ENCODE assay signal across 11 mouse cellular contexts in genomic region chr5:139378271-139378556, GRCm38 (mm10). TPM values are rescaled to one million over a fixed set of nuclear protein-coding genes. Genes with fewer than 3 reads are reported as not detected.
A peak's percentile ranks its signal among the peaks of the same experiment; 100 is the strongest.
DNase-seq lines count a peak whose midpoint lies in the region; ATAC-seq and TF ChIP-seq lines count a peak whose summit lies in the region.
"Had no signal": no experiment of that assay in that cellular context is flagged by ENCODE, and none has a peak within 500 bp of the region (broad histone marks: within the 10 kb centered on the region; RNA-seq: fewer than 3 reads in every experiment).

No protein-coding gene starts in this region.

- H3K9ac ChIP-seq in intestine, embryonic 16.5 days (ENCODE audit: low read depth, low read length): no peak overlapping the region
- H3K9ac ChIP-seq in intestine, embryonic 15.5 days: no peak overlapping the region
- peak overlapping the region; percentile 44 for H3K9ac ChIP-seq in liver, embryonic 11.5 days (ENCODE audit: low read depth, low read length)
- H3K9ac ChIP-seq: midbrain, embryonic 13.5 days; neural tube, embryonic 15.5 days had no signal

- TF ChIP-seq POLR2A in spleen, adult 2 months (IDR thresholded peaks at IDR 0.05; ENCODE audit: low read depth, low read length): no peak

- no peaks in the 10 kb centered on the region for H3K36me3 ChIP-seq in intestine, embryonic 16.5 days (ENCODE audit: control insufficient read depth, insufficient read depth, low read length)
- H3K36me3 ChIP-seq in intestine, embryonic 15.5 days: no peaks in the 10 kb centered on the region
- no peaks in the 10 kb centered on the region for H3K36me3 ChIP-seq in spleen, adult 2 months (ENCODE audit: control insufficient read depth, insufficient read depth, low read length)
- no peaks in the 10 kb centered on the region for H3K36me3 ChIP-seq in liver, embryonic 11.5 days (ENCODE audit: control insufficient read depth, insufficient read depth, low read length)
- H3K36me3 ChIP-seq: midbrain, embryonic 13.5 days; neural tube, embryonic 15.5 days had no signal

- ATAC-seq in intestine, embryonic 16.5 days: no peak
- ATAC-seq in intestine, embryonic 15.5 days: no peak
- ATAC-seq in liver, embryonic 11.5 days (replicated peaks; ENCODE audit: low FRiP score): no peak
- ATAC-seq: midbrain, embryonic 13.5 days had no signal

- H3K4me3 ChIP-seq in intestine, embryonic 16.5 days (ENCODE audit: low read length): no peak overlapping the region
- H3K4me3 ChIP-seq in intestine, embryonic 15.5 days (replicated peaks): no peak overlapping the region
- H3K4me3 ChIP-seq in spleen, adult 2 months (ENCODE audit: extremely low read depth, insufficient read depth, insufficient read length): no peak overlapping the region
- H3K4me3 ChIP-seq in liver, embryonic 11.5 days (ENCODE audit: low read depth, low read length): peak overlapping the region; percentile 75
- H3K4me3 ChIP-seq: midbrain, embryonic 13.5 days; neural tube, embryonic 15.5 days had no signal

- H3K4me2 ChIP-seq in intestine, embryonic 16.5 days (ENCODE audit: low read depth, low read length): no peak overlapping the region
- no peak overlapping the region for H3K4me2 ChIP-seq in intestine, embryonic 15.5 days (replicated peaks)
- H3K4me2 ChIP-seq in liver, embryonic 11.5 days: peak overlapping the region; percentile 76
- H3K4me2 ChIP-seq: midbrain, embryonic 13.5 days; neural tube, embryonic 15.5 days had no signal

- no peaks in the 10 kb centered on the region for H3K27me3 ChIP-seq in intestine, embryonic 16.5 days (replicated peaks; ENCODE audit: control insufficient read depth, insufficient read depth, low read length)
- H3K27me3 ChIP-seq in intestine, embryonic 15.5 days (replicated peaks): no peaks in the 10 kb centered on the region
- no peaks in the 10 kb centered on the region for H3K27me3 ChIP-seq in spleen, adult 2 months (ENCODE audit: control insufficient read depth, insufficient read depth, low read length)
- H3K27me3 ChIP-seq in liver, embryonic 11.5 days (replicated peaks; ENCODE audit: control insufficient read depth, insufficient read depth, low read length): no peaks in the 10 kb centered on the region
- H3K27me3 ChIP-seq: midbrain, embryonic 13.5 days; neural tube, embryonic 15.5 days had no signal

- H3K27ac ChIP-seq in intestine, embryonic 16.5 days (ENCODE audit: low read length): peak overlapping the region; percentile 52; the same call in 1 of the 2 replicates
- no peak overlapping the region for H3K27ac ChIP-seq in intestine, embryonic 15.5 days
- peak overlapping the region; percentile 84 for H3K27ac ChIP-seq in spleen, adult 2 months (ENCODE audit: insufficient read depth, low read length)
- H3K27ac ChIP-seq in liver, embryonic 11.5 days (ENCODE audit: low read depth, low read length): peak overlapping the region; percentile 99

- H3K4me1 ChIP-seq in intestine, embryonic 16.5 days (ENCODE audit: control insufficient read depth, insufficient read depth, low read length): peaks cover 54% of the 10 kb centered on the region
- H3K4me1 ChIP-seq in intestine, embryonic 15.5 days (replicated peaks): peaks cover 44% of the 10 kb centered on the region
- H3K4me1 ChIP-seq in spleen, adult 2 months (ENCODE audit: control insufficient read depth, insufficient read depth, insufficient read length): peaks cover 24% of the 10 kb centered on the region; the same call in 1 of the 2 replicates
- peaks cover 85% of the 10 kb centered on the region for H3K4me1 ChIP-seq in liver, embryonic 11.5 days (replicated peaks; ENCODE audit: control insufficient read depth, insufficient read depth, low read length)

- H3K9me3 ChIP-seq in intestine, embryonic 16.5 days (ENCODE audit: control insufficient read depth, low read length): no peaks in the 10 kb centered on the region
- H3K9me3 ChIP-seq in intestine, embryonic 15.5 days: no peaks in the 10 kb centered on the region
- H3K9me3 ChIP-seq in liver, embryonic 11.5 days (ENCODE audit: control insufficient read depth, low read length): no peaks in the 10 kb centered on the region
- H3K9me3 ChIP-seq: midbrain, embryonic 13.5 days; neural tube, embryonic 15.5 days had no signal

- no peak for DNase-seq in spleen, adult 2 months (ENCODE audit: low read depth in 1 of 2, low spot score in 2 of 2)
- no peak for DNase-seq in spleen, adult 12 weeks (ENCODE audit: low spot score)
- DNase-seq in liver, embryonic 11.5 days (ENCODE audit: low spot score): no peak
- no peak for DNase-seq in adrenal gland, postnatal 4 days (ENCODE audit: low spot score in 2 of 2)
- DNase-seq in cerebellum, adult 9-11 months: no peak
- DNase-seq: cerebellum, adult 11 months had no signal

- no peak for TF ChIP-seq CTCF in spleen, adult 2 months (IDR thresholded peaks at IDR 0.05; ENCODE audit: extremely low read depth, insufficient read depth, insufficient read length, insufficient replicate concordance)

- 87% methylated on average over 7 of the region's 7 CpGs for WGBS in intestine, embryonic 16.5 days
- WGBS in intestine, embryonic 15.5 days: 84% methylated on average over 7 of the region's 7 CpGs
- 31% methylated on average over 7 of the region's 7 CpGs for WGBS in spleen, adult 2 months
- 68% methylated on average over 7 of the region's 7 CpGs for WGBS in liver, embryonic 11.5 days

RNA-seq across cellular contexts. Expression of gene Gpr146, which starts 0.7 kb away (rescaled TPM):
- polyA plus RNA-seq in intestine, embryonic 16.5 days (2015; fragmentation: Nextera tagmentation; extraction: Ambion mirVana): 2.3 and 2.5 TPM in 2 replicates
- polyA plus RNA-seq in intestine, embryonic 15.5 days (2015; fragmentation: Nextera tagmentation; extraction: Ambion mirVana): 2.2 and 2.7 TPM in 2 replicates
- polyA plus RNA-seq in spleen, adult 2 months (2012; rRNA removed): 32.2 and 36.3 TPM in 2 replicates
- polyA plus RNA-seq in liver, embryonic 11.5 days (2014; fragmentation: Nextera tagmentation; extraction: Ambion mirVana): 13.4 and 15.1 TPM in 2 replicates
- total RNA-seq in adrenal gland, postnatal 4 days (2021): 10 to 100 TPM; 10.4 to 10.7 TPM

RNA-seq across cellular contexts. Expression of gene Cyp2w1, which starts 25.8 kb away (rescaled TPM):
- polyA plus RNA-seq in intestine, embryonic 16.5 days (2015; fragmentation: Nextera tagmentation; extraction: Ambion mirVana): 33.9 and 44.0 TPM in 2 replicates
- polyA plus RNA-seq in intestine, embryonic 15.5 days (2015; fragmentation: Nextera tagmentation; extraction: Ambion mirVana): 23.5 and 25.8 TPM in 2 replicates
- polyA plus RNA-seq in spleen, adult 2 months (2012; rRNA removed): not detected in 2 replicates
- not detected in 2 replicates for polyA plus RNA-seq in liver, embryonic 11.5 days (2014; fragmentation: Nextera tagmentation; extraction: Ambion mirVana)
- total RNA-seq in adrenal gland, postnatal 4 days (2021): not detected
- total RNA-seq: left cerebral cortex, adult 8-10 months had no signal
- polyA plus RNA-seq: midbrain, embryonic 13.5 days; neural tube, embryonic 15.5 days had no signal

RNA-seq across cellular contexts. Expression of gene C130050O18Rik, which starts 26.9 kb away (rescaled TPM):
- polyA plus RNA-seq in intestine, embryonic 16.5 days (2015; fragmentation: Nextera tagmentation; extraction: Ambion mirVana): 0.87 and 1.0 TPM in 2 replicates
- 0.81 and 0.85 TPM in 2 replicates for polyA plus RNA-seq in intestine, embryonic 15.5 days (2015; fragmentation: Nextera tagmentation; extraction: Ambion mirVana)
- polyA plus RNA-seq in spleen, adult 2 months (2012; rRNA removed): 8.1 and 11.9 TPM in 2 replicates
- 1.5 and 1.6 TPM in 2 replicates for polyA plus RNA-seq in liver, embryonic 11.5 days (2014; fragmentation: Nextera tagmentation; extraction: Ambion mirVana)
- total RNA-seq in adrenal gland, postnatal 4 days (2021): under 1 TPM; 0.48 to 0.93 TPM

RNA-seq across cellular contexts. Expression of gene Cox19, which starts 27.0 kb away (rescaled TPM):
- polyA plus RNA-seq in intestine, embryonic 16.5 days (2015; fragmentation: Nextera tagmentation; extraction: Ambion mirVana): 183 and 195 TPM in 2 replicates
- 162 and 168 TPM in 2 replicates for polyA plus RNA-seq in intestine, embryonic 15.5 days (2015; fragmentation: Nextera tagmentation; extraction: Ambion mirVana)
- 27.2 and 36.2 TPM in 2 replicates for polyA plus RNA-seq in spleen, adult 2 months (2012; rRNA removed)
- polyA plus RNA-seq in liver, embryonic 11.5 days (2014; fragmentation: Nextera tagmentation; extraction: Ambion mirVana): 98.1 and 103 TPM in 2 replicates
- 10 to 100 TPM; 62.9 to 65.6 TPM for total RNA-seq in adrenal gland, postnatal 4 days (2021)

RNA-seq across cellular contexts. Expression of gene Gper1, which starts 44.7 kb away (rescaled TPM):
- 1.1 and 1.5 TPM in 2 replicates for polyA plus RNA-seq in intestine, embryonic 16.5 days (2015; fragmentation: Nextera tagmentation; extraction: Ambion mirVana)
- 2.1 TPM in 2 replicates for polyA plus RNA-seq in intestine, embryonic 15.5 days (2015; fragmentation: Nextera tagmentation; extraction: Ambion mirVana)
- 0.39 TPM in 2 replicates for polyA plus RNA-seq in spleen, adult 2 months (2012; rRNA removed)
- polyA plus RNA-seq in liver, embryonic 11.5 days (2014; fragmentation: Nextera tagmentation; extraction: Ambion mirVana): 0.38 and 0.58 TPM in 2 replicates
- 1 to 10 TPM; 6.0 to 7.4 TPM for total RNA-seq in adrenal gland, postnatal 4 days (2021)

Comparison
In these comparisons a context has a peak if more than half of its experiments do, and no peak if none do; other contexts are left out.
1. RNA of gene Cyp2w1, which starts 25.8 kb away (polyA plus RNA-seq): 33.9 to 44.0 TPM in intestine, embryonic 16.5 days and 23.5 to 25.8 TPM in intestine, embryonic 15.5 days; not detected in liver, embryonic 11.5 days and not detected in spleen, adult 2 months; every median in the first group is over 10 times any median in the second.